Mouse (Mus musculus) adrenal gland, postnatal 10 days (tissue): ENCODE results near the gene Atp6ap1. TPM values are rescaled to one million over a fixed set of nuclear protein-coding genes. Genes with fewer than 3 reads are reported as not detected.

Experiments used
- DNase-seq: peaks from one replicate; pipeline ENCODE4 v3.0.0; 2021; ENCODE audit warnings: mixed read lengths
- long read RNA-seq, 2 experiments: library from polyadenylated mRNA; stranded (forward); transcript quantifications; one replicate each; pipeline ENCODE4 v2.0.0; 2021
- total RNA-seq, 2 experiments: library from RNA; stranded (reverse); gene quantifications; 2 replicates each; pipeline ENCODE4 v1.2.3; 2021

Gene Atp6ap1
- total RNA-seq: 100 to 1,000 TPM; 121 to 125 TPM
- long read RNA-seq, experiment 1, transcript Atp6ap1-201 (10 exons, 2,189 nt): major isoform, 90 of 118 reads
- long read RNA-seq, experiment 1, partial matches to known transcripts: 10 of 118 reads
- long read RNA-seq, experiment 1, other reads (novel, unspliced or antisense): 17 of 118 reads
- long read RNA-seq, experiment 2, transcript Atp6ap1-201 (10 exons, 2,189 nt): major isoform, 53 of 61 reads
- long read RNA-seq, experiment 2, partial matches to known transcripts: 3 of 61 reads
- long read RNA-seq, experiment 2, other reads (novel, unspliced or antisense): 5 of 61 reads

DNA sequence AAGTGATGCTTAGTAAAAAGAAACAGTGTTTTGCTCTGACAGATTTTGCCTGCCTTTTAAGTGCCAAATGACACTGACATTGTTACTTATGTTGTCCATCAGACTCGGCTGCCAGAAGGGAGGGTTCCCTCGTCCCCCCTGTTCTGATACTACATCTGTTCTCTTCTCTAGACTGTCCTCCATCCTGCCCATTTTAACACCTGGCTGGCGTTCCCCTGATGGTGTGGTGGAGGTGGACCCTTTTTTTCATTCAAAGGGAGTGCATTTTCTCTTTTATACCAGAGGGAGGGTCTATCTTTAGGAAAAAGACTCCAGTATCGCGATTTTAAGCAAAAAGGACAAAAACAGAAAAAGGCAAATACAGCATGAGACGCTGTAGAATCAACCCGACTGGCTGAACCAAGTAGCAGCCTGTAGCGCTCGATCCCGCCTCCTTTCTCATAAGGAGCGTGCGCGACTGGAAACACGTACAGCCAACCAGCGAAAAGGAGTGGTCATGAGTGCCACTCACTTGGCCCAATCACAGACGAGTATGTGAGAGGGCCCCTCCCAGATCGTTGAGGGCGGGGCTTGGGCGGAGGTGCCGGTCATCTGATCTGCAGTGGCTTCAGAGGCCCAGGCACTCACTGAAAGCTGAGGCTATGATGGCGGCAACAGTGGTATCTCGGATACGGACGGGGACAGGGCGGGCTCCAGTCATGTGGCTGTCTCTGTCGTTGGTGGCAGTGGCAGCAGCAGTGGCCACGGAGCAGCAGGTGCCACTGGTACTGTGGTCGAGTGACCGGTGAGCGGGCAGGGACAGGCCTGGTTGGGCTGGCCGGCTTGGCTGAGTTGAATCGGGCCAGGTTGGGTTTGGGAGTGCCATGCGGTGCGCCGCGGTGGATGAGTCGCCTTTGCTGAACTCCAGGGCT lies at the start of gene Atp6ap1:
Gene Atp6ap1 (plus strand): TSS at position 560 of the 911 bp plus-strand sequence.
- peak; percentile 93 for DNase-seq

DNA sequence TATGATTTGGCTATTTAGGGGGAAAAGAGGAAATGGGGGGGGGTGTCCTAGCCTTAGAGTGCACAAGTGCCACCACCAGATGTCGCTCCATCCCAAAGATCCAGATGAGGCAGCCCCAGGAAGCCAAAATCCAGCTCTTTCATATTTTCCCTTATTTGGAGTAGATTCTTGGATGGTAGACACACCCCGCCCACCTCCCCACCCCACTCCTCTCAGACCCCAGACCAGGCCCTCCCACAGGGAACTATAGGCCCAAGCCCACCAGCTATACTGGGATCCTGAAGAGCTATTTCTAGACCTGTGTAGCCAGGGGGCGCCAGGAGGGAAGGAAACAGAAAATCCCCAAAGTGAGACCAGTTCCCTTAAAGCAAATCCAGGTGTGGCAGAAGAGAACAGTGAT lies 48.2 kb upstream of the Atp6ap1 start:
- peak; percentile 68 for DNase-seq

DNA sequence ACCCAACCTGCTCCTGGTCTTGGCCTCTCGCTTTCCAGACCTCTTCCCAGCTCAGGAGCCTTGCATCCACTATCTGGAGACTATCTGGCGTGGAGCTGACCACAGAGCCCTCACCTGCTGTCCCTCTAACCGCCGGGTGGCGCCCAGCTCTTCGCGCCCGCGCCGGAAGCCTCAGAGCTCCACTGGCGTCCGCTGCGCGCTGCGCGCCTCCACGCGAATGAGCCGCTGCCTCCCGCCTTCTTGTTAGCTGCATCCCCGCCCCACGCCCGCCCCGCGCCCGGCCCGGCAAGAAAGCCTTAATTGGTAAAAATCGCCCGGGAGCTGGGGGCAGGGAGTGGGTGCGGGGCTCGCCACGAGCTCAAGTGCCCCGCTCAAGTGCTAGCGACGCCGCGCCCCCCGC lies 47.3 kb upstream of the Atp6ap1 start, which contains the start of gene Flna:
Gene Flna (minus strand): TSS at position 206 of the 400 bp plus-strand sequence.
- peak; percentile 76 for DNase-seq

DNA sequence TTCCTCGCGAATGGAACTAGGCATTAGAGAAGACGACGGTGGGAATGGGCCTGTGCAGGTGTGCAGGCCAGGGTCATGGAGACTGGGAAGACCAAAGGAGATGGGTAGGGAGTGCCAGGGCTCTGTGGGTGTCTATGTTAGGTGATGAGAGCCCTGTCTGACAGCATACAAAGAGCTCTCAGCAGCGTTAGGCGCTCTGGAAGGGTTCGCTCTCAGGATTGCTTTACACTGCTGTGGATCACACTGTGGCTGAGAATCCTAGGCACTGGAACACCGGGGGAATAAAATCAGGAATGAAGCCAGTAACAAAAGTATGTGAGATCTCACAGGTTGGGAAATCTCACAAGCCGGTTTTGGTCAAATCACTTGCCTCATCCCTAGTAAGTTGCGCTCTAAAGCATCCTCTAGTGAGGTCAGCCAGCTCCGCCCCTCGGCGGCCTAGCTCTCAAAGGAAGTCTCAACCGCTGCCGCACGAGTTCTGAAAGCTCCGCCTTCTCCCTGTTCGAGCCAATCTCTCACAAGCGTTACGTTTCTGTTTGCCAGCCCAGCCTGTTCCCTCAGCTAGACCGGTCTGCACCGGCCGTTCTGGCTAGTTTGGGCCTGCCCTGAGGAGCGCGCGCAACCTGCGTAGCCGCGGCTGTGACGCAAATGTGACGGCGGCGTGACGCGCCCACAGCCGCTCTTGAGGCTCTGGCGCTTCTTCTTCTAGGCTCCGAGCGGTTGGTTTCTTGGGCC lies 42.6 kb upstream of the Atp6ap1 start, which contains the start of gene Emd:
Gene Emd (plus strand): TSS at position 535 of the 735 bp plus-strand sequence.
- peak; percentile 90 for DNase-seq

DNA sequence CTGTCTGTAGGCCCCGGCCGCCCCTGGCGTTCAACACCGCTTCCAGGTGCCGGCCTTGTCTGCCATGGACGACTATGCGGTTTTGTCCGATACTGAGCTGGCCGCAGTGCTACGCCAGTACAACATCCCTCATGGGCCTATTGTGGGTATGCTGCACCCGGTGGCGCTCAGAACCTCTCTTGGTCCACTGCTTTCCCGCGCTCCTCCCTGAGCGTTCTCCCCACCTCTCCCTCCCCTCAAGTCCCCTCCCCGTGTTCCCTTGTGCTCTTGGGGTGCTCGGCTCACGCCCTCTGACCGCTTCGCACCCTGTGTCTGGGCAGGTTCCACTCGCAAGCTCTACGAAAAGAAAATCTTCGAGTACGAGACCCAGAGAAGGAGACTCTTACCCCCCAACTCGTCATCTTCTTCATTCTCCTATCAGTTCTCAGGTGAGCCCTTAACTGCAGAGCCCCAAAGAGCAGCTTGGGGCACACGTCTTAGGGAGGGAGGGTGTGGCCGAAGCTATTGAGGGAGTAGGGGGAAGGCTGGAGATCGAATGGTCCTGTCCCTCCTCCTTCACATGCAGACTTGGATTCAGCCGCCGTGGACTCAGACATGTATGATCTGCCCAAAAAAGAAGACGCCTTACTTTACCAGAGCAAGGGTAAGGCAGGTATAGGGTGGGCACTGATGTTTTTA lies 41.9 kb upstream of the Atp6ap1 start:
- no peak for DNase-seq

DNA sequence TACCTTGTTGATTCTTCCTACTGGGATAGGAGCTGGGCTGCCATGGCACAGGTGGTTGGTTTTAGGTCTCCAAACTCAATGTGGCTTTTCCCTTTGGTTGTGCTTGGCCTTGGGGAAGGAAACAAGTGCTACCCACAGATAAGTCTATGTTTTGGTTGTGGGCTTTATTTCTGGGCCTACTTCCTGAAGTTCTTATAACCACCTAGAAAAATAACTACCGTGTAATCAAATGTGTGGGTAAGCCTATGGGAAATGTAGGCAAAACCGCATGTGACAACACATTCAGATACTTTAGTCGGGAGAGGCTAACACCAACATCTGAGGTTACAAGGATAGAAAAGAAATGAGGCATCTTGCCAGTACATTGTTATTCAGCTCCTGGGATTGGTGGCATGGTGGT lies 39.2 kb upstream of the Atp6ap1 start:
- no peak for DNase-seq

DNA sequence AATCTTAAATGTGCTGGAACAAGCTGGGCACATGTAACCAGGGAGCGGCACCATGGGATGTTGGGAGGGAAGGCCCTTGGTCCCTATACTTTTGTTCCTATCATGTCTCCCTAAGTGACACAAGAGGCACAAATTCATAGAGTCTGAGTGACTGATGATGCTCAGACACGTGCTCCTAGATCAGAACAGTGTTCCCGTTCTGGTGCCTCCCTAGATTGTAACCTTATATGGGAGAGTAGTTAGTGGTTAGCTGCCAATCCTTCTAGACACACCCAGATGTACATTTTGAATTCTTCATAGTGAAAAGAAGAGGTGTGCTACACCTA lies 27.2 kb upstream of the Atp6ap1 start:
- DNase-seq: no peak

DNA sequence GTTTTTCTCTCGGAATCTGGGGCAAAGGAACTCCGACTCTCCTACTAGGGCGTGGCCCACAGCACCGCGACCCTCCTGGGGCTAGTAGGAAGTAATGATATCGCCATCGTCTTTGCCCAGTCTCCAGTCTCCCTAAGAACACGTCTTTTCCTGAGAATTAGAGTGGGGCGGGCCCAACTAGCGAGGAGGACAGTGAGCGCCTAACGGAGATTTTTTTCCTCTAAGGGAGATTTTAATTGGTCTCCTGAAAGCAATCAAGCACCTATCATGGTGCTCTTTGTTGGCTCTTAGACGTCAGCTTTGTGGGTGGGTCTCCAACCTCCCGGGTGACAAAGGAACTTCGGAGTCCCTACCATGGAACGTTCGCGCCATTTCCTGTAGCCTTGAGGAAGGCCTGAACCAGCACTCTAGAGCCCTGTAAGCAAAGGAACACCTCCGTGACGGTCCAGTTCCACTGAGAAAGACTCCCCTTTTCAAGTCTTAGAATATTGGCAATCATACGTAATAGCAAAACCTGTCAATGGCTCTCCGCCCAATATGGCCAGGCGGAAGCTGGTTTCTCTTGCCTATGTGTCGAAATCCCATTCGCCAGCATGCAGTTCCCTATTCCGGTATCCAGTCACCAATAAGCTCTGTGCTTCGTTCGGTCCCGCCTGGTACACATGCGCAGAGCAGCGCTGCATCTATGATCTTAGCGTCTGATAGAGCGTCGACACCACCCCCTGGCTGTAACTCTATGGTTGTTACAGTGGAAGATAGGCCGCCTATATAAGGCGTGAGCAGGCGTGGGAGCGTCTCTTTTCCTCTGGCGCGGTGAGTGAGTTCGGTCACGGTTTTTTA lies 26.6 kb upstream of the Atp6ap1 start, which contains the start of gene Rpl10:
Gene Rpl10 (plus strand): TSS at position 751 of the 840 bp plus-strand sequence.
- DNase-seq: peak; percentile 88

DNA sequence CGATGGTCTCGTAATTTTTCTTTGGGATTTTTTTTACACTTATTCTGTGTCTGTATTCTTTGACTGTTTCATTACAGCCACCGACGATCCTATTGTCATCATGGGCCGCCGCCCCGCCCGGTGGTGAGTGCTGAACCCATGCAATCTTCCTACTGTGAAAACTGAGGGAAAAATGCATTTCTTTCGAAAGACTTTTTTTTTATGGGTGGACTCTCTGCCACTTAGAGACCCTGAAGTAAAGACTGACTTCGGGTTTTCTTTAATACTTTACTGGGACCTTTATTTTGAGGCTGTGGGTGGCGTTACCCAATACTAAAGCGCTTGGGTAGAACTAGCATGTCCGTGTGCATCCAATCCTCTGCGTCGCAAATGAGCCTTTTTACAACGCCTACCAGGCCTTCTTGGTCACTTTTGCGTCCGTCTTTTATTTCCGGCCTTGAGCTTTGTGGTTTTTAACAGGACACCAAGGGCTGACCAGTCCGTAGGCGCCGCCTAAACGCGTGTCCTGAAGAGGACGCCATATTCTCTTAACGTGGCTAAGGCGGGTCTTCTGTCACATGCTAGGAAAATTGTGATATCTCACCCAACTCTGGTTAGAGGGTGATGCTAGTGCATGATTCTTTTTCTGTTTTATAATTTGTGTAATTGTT lies 25.9 kb upstream of the Atp6ap1 start:
- DNase-seq: peak; percentile 49

DNA sequence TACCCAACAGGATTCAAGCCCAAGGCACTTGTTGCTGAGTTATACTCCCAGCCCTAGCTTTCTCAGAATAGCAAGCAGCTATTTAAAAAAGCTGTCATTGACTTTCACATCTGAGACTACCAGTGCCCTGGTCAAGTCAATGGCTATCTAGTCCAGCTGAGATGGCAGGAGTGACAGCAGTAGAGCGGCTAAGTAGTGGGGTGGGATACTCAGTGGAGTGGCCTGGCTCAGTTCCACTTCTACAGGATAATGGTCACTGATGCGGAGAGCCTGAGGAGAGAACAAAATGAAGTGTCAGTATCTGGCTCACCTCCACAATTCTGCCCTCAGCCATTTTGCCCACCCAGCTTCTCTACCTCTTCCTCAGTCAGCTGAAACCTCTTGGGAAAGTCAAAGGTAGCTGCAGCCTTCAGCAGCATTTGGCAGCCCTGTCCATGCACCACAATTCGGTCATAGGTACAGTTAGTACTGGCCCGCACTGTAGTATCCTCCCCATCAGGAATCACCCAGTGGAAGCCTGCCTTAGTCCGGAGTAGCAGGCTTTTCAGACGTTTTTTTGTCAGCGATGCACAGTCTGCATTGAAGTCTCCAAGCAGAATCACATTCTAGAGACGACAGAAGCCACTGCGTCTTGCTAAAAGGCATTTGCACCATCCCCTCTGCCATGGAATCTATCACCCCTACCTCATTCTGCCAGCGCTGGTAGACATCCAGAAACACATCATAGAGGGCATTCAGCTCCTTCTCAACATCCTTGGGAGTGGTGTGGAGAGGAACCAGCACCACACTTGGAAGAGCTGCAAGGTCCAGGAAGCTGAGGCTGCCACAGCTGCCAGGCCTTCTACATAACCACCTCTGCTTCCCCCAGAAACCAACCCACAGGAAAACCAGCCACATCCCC lies 23.2 kb upstream of the Atp6ap1 start:
- DNase-seq: no peak

DNA sequence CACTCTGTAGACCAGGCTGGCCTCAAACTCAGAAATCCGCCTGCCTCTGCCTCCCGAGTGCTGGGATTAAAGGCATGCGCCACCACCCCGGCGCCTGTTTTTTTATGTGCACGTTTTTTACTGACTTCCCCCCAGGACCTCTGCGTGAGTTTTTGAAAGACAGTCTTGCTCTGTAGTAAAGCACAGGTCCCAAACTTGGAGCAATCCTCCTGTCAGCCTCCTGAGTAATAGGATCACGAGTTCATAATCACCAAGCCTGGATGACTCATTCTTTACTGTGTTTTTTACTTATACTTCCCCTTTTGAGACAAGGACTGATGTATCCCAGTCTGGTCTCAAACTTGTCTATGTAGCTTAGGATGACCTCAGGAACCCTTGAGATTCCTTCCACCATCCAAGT lies 19.0 kb upstream of the Atp6ap1 start:
- DNase-seq: no peak

DNA sequence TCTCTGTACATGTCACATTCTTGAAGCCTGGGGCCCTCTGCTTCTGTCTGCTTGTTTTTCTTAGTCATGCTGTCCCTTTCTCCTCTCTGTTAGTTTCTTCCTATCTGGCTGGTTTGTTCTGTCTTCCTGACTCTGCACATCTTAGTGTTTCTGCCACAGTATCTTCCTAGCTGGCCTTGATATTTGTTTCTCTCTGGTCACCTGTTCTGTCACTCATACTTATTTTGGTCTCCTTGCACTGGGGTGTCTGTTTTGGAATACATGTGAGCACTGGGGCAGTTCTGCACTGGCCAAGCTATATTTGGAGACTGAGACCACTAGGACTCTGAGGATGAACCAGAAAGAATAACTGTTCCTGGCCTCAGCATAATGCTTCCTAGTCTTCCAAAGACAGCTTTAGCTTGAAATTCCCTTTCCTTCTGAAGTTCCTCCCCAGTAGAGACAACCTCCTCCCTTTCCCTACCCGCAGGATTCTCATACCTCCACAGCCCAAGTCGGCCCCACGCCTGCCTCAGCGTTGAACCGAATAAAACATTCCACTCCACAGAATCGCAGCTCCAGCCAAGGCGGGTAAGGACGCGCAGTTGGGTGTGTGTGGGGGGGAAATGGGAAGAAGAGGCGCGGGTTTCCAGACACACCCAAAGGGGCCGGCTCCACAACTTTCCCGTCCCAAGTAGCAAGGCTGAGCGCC lies 15.7 kb upstream of the Atp6ap1 start:
- DNase-seq: no peak

DNA sequence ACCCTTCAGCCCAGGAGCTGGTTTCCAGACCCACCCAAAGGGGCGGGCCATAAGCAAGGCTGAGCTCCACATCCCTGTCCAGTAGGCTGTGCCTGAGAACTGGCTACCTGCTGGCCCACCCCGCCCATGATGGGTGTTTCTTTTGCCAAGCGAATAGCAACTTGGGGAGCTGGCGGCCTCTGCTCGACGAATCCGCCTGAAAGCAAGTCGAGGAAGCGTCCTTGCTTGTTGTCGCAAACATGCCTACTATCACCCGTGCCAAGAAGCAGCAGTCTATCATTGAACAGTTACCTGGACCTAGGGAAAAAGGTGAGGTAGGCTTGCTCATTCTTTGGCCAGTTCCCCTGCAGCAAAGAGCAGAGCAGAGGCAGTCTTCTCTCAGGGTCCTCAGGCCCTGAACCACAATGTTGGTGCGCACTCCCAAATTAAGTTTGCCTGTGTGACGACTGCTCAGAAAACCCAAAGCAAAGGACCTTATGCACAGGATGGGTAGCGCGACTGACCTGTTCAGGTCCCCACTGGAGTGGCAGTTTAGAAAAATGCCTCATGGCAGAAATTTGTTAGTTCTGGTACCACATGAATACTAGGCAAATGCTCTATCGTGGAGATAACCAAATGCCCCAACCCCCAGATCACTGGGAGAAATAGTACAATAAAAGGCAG lies 15.0 kb upstream of the Atp6ap1 start, which contains the start of the genes Taz and Dnase1l1:
Gene Taz (plus strand): TSS at position 181 of the 663 bp plus-strand sequence.
Gene Dnase1l1 (minus strand): TSS at position 606 of the 663 bp plus-strand sequence.
- DNase-seq: peak; percentile 84

DNA sequence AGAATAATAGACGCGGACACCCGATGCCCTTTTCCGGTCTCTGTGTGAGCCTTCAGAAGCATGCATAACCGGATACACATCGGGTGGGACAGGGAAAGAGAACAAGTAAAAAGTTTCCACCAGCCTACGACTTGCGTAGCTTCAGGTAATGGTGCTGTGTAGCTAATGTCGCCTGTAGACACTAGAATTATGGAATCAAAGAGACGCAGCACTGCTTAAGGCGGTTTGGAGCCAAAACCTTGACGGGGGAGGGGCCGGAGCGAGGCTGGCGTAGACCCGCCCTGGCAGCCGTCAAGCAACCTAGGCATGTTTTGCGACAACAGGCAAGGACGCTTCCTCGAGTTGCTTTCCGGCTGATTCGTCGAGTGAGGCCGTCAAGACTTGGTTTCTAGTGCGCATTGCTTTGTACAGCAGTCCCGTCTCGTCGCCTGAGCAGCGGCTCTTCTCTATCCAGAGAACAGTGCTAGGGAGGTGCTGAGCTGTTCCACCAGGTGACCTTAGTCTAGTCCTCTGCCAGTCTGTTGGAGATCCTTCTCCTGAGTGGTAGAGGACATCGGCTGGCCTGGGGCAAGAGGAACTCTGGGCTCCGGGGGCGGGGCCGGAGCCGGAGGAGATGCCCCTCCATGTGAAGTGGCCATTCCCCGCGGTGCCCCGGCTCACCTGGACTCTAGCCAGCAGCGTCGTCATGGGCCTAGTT lies 14.4 kb upstream of the Atp6ap1 start:
- peak; percentile 89 for DNase-seq

DNA sequence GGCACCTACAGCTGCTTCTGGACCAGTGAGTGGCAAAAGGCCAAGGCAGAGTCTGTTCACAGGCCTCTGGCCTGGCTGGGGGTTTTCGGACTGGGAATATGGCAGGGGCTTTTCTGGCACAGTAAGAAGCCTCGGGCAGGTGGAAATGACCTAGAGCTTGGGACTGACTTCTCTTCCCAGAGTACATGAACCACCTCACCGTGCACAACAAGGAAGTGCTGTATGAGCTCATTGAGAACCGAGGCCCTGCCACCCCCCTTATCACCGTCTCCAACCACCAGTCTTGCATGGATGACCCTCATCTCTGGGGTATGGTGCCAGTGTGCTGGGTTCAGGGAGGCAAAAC lies 13.8 kb upstream of the Atp6ap1 start:
- no peak for DNase-seq

DNA sequence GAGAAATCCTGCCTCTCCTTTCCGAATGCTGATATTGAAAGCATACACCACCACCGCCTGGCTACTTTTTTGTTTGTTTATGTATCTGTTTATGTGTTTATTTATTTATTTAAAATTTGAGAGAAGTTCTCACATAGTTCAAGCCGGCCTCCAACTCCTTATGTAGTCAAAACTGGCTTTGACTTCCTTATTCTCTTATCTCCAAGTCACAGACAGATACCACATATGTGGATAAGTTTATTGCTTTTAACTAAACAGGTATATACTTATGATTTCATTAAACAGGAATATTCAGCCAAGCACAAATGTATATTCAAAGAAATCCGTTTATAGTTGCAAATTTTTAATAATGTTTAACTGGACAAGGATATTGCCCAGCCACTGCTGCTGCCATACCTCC lies 3.5 kb upstream of the Atp6ap1 start:
- DNase-seq: no peak

DNA sequence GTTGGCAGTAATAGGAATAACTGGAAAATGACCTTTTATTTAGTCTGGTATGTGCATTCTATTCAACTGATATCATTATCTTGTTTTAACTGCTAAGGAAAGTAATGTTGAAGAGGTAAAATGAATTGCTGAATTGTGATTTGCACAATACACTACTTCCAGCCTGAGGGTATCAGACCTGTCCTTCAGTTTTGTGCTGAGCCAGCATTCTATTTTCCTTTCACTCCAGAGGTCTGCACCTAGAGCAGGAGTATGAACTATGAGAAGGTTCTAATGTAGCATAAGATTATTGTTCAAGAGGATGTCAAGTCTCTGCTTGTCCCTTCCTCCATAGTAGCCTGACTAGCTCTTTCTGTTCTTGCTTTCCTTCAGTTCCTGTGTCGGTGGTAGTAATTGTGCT lies 1.5 kb downstream of the Atp6ap1 start:
- no peak for DNase-seq
